Mouse (Mus musculus) lung, postnatal 10 days (tissue): ENCODE measurements around the gene Olfr1018.

Source experiments
- DNase-seq: peaks from one replicate; pipeline ENCODE4 v3.0.0; 2021

The Olfr1018 gene

DNA sequence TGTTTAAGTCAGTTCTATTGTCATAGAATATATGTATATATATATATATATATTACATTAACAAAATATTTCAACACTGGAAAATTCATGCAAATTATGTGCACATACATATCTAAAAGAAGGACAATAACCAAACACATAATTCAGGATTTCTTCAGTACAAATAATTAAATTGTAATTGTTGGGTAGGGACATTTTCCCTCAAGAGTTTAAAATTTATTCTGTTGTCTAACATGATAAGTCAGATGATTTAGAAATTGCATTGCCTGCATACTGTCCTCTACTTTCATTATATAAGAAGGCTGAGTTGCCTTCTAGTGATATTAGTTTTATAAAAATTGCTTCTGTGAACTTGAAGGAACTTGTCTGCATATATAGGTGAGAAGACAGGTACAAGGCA is at the start of gene Olfr1018:
Gene Olfr1018 (plus strand): TSS at position 301 of the 400 bp plus-strand sequence.
- no peak for DNase-seq

DNA sequence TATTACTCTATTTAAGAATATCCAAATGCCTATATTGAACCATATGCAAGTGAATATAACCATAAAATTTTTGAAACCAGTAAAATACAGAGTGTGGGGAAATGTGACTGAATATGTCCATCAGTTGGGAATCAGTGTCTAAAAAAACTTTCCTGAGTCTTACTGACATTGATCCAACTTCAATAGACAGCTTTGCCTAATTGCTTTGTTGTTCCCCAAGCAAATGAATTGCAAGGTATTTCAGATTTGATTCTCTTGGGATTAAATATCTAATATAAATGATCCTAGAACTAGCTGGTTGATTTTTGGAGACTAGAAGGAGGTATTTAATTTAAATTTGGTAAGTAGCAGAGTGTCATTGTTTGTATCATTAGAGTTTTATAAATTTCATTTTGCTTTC is 45.9 kb upstream of the Olfr1018 start, which contains the start of gene Olfr1014:
Gene Olfr1014 (plus strand): TSS at position 301 of the 400 bp plus-strand sequence.
- no peak for DNase-seq

DNA sequence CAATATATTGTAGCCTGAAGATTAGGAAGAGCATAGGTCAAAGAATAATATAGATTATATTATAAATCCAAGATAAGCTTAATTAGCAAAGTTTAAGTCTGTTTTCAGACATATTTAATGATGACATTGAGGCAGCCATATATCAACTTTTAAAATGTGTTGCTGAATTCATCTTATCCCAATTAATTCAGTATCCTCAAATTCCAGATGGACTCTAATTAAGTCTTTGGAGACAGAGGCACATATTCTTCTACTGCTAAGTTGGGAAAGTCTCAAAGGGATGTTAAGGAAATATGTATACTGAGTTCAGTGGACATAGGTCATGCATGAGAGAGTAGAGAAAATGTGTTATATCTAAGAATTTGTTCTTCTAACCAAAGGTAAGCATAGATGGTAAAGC is 36.6 kb upstream of the Olfr1018 start, which contains the start of gene Olfr1015:
Gene Olfr1015 (plus strand): TSS at position 301 of the 400 bp plus-strand sequence.
- no peak for DNase-seq

DNA sequence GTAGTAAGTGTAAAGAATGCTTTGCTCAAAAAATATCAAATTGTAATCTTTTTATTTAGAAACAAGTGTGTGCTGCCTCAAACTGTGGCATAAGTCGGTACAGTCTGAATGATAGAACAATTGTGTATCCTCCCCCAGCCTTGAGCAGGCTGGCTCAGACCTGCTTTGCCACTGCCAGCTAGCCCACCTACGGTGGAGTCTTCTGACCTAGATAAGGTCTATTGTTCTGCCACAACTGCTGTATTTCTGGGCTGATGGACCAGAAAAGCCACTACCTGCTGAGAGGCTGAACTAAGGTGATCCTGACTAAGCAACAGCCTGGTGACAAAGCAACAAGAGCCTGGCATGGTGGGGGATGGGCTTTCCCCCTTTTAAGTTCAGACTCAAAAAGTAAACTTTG is 25.9 kb upstream of the Olfr1018 start:
- no peak for DNase-seq

DNA sequence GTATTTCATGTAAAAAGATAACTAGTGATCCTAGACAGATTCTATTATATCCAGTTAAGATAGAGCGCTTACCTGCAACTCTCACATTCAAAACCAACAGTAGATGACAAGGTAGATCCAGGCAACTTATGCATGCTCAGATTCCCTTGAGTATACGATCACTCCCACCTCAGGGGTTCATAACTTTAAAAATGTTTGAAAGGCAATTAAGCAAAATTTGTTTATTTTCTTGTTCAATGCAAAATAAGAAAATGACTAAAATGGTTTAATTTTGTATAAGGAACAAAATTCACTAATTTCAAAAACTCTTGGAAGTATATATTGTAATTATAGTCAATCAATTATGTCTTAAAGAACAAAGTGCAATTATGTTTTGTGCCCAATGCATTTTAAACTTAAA is 15.8 kb upstream of the Olfr1018 start, which contains the start of gene Olfr1016:
Gene Olfr1016 (minus strand): TSS at position 101 of the 400 bp plus-strand sequence.
- no peak for DNase-seq

DNA sequence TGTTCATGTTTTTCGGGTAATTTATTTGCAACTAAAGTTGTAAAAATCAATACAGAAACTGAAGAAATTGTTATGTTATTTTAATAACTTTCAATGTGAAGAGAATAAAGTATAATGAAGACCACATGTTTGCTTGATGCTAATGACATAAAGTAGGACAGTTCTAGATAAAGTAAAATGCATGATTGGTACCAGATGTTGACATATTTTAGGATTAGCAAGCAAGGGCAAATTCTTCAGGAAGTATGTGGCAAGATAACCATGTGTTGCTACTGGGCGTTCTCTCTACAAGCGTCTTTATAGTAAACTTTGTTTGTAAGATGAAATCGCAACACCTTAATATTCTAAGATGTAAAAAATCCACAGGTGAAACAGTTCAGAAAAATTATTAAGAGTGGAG is 13.8 kb upstream of the Olfr1018 start:
- no peak for DNase-seq

DNA sequence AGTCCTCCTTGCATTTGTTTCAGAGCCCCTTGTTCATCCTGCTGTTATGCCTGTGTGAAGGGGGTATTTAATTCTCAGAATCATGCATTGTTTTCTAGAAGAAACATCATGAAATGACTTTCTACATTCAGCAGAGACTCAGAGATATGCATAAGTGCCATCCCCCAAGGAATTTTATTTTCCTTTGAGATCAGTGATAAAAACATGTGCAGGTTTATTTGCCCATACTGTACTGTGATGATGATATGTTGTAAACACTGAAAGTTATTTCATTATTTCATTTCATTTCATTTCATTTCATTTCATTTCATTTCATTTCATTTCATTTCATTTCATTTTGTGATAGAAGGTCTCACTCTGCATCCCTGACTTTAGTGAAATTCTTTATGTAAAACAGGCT is 27.1 kb downstream of the Olfr1018 start, which contains the start of gene Olfr1019:
Gene Olfr1019 (minus strand): TSS at position 101 of the 400 bp plus-strand sequence.
- no peak for DNase-seq

DNA sequence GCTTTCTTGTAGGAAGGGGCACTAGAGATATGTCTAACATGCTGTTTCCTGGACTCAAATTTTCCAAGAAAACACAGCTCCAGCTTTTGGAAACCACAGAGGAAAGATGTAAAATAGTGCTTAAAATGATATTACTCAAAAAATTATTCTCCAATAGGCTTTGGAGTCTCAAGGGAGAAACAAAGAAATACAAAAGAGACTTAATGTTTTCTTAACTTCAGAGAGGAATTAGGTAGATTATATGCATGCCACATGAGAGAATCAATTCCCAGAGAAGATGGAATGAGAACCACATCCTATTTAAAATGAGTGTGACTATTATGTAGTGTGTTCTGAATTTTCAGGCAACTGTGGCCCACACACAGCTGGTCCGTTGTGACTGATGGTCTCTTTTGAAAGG is 28.5 kb downstream of the Olfr1018 start, which contains the start of gene Olfr1020:
Gene Olfr1020 (plus strand): TSS at position 301 of the 400 bp plus-strand sequence.
- no peak for DNase-seq

DNA sequence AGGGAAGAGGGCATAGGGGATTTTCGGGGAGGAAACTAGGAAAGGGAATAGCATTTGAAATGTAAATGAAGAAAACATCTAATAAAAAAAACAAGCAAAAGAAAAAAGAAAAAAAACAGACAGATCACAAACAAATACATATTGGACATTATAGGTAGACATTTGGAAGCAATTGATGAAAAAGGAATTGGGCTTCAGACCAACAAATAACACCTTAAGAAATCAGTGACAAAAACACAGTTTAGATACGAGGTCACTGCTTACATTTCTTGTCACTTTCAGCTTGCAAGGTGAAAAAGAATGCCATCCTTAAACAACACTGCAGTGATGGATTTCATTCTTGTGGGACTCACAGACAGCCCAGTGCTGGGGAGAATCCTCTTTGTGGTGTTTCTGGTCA is 50.0 kb downstream of the Olfr1018 start, which contains the start of gene Olfr1022:
Gene Olfr1022 (plus strand): TSS at position 301 of the 400 bp plus-strand sequence.
- no peak for DNase-seq
